Mouse (Mus musculus): ENCODE data around the gene 2900026A02Rik.

2900026A02Rik gene

DNA sequence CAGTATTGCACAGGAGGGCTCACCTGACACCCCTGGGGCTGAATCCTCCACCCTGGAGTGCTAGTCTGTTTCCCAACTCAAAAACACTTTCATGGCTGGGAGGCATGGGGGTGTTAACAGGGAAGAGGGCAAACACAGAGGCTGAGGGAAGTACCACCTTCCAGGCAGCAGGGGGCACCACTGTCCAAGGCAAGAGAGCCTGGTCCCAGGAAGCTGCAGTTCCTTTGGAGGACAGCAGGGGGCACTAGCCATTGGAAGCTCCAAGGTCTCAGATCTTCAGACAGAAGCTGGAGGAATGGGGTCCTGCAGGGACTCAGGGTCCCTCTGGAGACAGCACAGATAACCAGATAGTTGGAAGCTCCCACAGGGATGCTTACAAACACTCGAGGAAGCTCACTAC, 121.5 kb downstream of the 2900026A02Rik start:
- peak; percentile 70 for DNase-seq (ENCODE audit: low read depth, low spot score)

DNA sequence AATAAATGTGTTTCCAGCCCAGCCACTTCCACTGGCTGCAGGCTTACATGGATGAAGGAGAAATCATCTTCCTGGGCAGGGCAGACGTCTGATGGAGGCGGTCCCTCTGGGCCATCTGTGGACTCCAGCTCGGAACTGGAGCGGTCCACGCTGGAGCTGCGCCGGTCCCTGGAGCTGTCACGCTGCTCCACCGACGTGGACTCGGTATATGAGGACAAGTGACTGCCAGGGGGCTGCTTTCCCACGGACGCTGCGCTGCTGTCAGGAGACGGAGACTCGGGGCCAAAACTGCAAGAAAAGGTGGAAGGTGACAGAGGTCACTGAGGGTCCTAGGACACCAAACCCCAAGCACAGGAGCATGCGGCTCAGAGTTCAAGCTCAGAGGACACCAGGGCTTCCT, 123.5 kb downstream of the 2900026A02Rik start:
- no peak for DNase-seq (ENCODE audit: low read depth, low spot score)

DNA sequence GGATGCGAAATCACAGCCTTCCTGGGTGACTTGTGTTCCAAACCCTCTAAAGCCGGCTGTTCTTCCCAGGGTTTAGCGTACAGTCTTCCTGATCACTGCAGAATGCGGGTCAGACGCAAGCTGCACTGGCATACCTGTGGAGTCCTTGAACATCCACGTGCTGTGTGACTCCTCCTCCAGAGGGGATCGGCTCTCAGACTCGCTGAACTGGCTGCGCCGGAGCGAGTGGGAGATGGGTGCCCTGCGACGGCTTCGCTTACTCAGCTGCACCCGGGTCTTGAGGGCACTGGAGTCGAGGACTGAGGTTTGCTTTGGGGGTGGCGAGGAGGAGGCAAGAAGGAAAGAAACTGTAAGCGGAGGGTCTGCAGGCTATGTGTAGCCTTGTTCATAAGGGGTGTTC, 125.6 kb downstream of the 2900026A02Rik start:
- no peak for DNase-seq (ENCODE audit: low read depth, low spot score)

DNA sequence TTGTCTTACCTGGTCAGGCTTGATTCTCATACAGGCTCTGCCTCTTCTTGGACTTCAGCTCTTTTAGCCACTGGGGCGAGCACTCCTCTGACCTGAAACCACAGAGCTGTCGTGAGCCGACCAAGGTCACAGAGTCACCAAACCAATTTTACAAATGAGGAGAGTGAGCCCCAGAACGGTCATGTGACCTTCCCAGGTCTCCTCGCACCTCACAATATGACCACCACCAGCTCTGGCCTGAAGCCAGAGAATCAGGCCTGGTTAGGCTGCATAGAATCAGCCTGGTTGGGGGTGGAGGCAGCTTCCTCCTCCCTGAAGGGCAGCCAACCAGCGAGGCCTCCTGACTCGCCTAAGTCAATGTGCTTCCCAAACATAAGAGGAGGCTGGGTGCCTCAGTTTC, 128.6 kb downstream of the 2900026A02Rik start:
- no peak for DNase-seq (ENCODE audit: low read depth, low spot score)

DNA sequence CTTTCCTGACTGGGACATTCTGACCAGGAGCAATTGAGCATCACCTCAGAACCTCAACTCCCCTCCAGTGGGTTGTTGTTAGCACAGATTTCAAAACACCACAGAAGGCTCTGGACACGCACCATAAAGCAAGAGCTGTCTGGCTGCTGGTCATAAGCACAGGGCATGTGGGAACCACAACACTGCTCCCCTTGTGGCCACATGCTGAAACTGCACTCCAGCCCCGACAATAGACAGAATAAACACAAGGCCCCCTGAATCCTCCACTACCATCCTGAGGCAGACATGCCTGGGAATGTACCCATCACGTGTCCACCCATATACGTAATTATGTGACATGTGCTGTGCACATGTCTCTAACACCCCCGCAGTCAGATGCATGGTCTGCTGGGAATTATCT, 129.9 kb downstream of the 2900026A02Rik start:
- no peak for DNase-seq (ENCODE audit: low read depth, low spot score)

DNA sequence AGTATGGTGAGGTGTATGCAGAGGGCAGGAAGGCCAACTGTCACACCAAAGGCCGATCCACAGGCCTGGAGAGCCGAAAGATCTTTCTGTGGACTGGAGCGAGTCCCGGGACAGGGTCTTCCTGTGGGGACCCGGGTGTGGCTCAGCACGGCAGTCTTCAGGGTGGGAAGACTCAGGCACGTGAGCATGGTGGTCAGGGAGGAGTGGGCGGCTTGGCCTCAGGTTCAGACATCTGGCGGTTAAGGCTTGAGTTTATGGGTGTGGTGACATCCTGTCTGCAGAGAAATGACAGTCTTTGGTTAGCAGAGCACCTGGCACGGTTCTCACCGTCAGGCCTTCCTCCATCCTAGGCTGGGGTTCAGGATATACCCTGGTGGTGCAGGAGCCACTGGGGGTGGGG, 130.3 kb downstream of the 2900026A02Rik start:
- no peak for DNase-seq (ENCODE audit: low read depth, low spot score)

DNA sequence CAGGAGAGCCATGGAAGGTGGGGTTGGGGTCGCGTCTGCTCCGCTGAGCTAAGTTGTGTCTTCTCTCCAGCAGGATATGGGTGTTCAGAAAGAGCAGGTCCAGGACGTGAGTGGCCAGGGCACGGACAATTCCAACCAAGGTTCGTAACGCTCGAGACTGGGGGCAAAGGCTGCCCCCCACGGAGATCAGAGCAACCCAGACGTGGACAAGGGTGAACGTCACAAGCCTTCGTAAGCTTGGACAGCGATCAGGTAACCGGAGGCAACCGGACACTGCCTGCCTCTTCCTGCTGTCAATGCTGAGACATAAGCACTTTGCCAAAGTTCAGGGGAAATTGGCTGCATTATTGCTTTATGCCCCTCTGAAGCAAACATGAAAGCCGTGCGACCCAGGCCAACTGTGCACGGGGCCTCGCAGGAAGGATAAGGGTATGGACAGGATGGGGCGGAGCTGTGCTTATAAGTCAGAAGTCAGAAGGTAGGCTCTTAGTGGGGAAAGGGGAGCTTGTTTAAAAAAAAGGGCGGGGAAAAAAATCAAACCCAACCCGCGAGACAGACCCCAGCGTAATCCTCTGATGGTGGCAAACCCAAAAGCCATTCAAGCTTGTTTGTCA, 130.9 kb downstream of the 2900026A02Rik start:
- DNase-seq (ENCODE audit: low read depth, low spot score): no peak

DNA sequence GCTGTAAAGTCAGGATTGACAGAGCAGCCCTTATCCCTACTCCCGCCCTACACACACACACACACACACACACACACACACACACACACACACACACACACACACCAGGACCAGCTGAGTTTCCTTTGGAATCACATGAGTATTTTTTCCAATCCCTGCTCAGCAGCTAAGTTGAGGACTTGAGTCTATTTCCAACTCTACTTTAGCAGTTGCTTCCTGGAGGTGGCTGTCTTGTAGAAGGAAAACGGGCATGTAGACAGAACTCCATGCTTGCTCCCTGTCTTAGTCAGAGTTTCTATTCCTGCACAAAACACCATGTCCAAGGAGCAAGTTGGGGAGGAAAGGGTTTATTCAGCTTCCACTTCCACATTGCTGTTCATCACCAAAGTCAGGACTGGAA, 133.6 kb downstream of the 2900026A02Rik start:
- peak; percentile 56 for DNase-seq (ENCODE audit: low read depth, low spot score)

DNA sequence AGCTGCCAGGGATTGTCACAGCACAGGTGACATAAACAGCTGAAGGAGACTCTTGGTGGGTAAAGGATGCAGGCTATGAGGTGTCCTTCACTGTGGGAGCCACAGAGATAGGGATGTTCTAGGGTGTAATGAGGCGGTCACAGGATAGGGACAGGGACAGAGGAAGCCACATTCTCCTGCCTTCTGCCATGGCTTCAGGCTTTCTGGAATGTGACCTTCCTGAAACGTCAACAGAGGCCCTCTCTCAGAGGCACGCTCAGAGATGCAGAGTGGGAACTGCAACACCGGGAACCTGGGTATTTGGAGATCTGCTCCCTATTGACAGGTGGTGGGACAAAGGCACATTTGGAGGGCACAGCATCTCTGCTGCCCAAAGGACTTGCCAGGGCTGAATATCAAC, 134.0 kb downstream of the 2900026A02Rik start:
- no peak for DNase-seq (ENCODE audit: low read depth, low spot score)

DNA sequence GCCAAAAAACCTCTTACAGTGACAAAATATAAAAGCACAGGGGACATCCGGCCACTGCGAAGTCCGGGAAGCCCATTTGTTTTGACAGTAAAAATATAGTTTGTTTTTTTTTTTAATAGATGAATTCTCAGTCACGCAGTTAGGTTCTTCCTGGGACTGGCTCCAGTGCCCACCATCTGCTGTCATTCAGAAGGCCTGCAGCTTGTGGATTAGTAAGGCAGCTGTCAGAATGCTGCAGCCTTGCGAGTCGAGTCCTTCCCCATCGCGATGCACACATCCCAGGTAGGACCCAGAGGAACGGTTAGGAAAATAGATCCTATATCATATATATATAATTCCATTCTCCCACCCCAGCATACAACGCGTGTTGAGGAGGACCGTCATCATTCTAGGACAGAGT, 134.6 kb downstream of the 2900026A02Rik start:
- no peak for DNase-seq (ENCODE audit: low read depth, low spot score)

DNA sequence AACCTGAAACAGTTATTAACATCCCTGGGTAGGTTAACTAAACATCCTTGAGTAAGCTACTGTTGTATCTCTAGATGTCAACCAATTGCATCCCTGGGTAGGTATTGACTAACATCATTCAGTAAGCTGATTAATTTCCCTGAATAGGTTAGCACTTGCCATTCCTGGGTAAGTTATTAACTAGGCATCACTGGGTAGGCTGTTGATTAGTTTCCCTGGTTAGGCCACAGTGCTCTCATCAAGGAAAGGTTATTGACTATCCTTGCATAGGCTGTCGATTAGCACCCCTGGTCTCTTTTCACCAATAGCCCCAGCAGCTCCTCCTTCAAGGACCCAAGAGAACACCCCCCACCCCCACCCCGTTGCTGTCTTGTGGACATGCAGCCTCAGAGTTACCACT, 135.1 kb downstream of the 2900026A02Rik start:
- DNase-seq (ENCODE audit: low read depth, low spot score): no peak

DNA sequence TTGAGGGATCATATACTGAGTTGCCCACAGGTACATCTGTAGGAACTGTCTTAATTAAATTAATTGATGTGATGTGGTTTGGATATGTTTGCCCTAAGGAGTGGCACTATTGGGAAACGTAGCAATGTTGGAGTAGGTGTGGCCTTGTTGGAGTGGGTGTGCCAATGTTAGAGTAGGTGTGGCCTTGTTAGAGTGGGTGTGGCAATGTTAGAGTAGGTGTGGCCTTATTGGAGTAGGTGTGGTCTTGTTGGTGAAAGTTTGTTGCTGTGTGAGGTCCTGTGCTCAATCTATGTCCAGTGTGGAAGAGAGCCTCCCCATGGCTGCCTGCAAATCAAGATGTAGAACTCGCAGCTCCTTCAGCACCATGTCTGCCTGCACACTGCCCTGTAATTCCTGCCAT, 136.7 kb downstream of the 2900026A02Rik start:
- DNase-seq (ENCODE audit: low read depth, low spot score): no peak

DNA sequence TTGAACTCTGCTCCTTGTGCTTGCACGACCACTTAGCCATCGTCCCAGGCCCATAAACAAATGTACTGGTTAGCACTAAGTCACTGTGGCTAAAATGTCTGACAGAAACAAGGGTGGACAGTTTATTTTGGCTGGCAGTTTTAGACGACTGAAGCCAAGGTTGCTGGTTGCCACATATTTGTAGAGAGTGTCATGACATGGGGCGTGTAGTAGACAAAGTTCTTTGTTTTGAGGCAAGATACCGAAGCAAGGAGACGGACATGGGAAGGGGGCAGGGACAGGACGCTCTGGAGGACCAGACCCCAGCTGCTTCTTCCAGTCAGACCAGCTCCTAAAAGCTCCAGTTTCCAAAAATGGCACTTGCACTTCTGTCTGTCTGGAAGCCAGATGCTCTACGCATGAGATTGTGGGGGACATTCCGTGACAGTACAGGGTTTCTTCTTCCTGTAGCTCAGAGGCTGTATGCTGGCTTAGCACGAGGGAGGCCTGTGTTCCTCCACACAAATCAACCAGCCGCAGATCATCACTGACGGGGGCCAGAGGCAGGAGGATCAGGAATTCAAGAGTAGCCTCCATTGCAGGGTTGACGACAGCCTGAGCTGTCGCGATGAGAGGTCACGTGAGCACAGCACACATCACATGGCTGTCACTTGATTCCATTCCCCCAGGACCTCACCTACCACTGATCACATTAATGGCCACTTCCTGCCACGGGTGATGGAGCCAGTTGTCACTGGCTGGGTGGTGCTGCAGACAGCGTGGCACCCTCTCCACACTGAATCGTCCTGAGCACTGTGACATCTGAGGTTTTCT, 138.5 kb downstream of the 2900026A02Rik start:
- DNase-seq (ENCODE audit: low read depth, low spot score): no peak

DNA sequence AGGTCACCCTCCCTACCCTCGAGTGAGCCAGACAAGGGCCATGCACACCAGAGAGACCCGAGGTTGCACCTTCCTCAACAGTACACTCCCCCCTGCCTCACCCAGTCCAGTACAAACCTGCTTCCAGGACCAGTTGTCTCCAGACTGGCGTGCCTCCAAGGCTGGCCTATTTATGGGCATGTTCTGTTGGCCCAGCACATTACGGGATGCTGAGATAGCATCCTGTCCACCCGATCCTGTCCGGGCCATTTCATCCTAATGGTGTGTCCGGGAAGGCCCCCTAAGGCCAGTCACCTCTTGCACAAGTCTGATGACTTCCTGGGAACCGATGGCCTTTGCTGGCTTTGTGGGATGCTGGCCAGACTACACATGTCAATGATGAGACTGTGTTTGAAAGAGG, 139.6 kb downstream of the 2900026A02Rik start, which contains the start of gene Crybb3:
TSS of gene Crybb3 (minus strand) at position 146 of the 400 bp plus-strand sequence.
- no peak for DNase-seq (ENCODE audit: low read depth, low spot score)

DNA sequence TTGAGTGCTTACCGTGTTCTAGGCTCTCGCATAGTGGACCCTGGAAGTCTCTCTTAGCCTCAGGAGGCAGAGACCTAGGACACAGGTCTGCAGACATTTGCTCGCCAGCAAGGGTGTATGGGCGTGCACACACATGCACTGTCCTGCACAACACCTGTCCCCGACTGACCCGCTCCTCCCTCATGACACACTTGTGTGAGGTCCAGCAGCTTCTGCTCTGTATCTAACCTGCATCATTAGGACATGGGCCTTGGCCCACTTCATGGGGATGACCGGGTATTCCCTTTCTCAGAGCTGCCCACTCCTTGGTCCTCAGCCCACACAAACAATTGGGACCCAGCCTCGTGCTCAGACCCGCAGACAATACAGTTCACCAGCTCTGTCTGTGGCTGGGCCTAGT, 140.0 kb downstream of the 2900026A02Rik start:
- no peak for DNase-seq (ENCODE audit: low read depth, low spot score)

DNA sequence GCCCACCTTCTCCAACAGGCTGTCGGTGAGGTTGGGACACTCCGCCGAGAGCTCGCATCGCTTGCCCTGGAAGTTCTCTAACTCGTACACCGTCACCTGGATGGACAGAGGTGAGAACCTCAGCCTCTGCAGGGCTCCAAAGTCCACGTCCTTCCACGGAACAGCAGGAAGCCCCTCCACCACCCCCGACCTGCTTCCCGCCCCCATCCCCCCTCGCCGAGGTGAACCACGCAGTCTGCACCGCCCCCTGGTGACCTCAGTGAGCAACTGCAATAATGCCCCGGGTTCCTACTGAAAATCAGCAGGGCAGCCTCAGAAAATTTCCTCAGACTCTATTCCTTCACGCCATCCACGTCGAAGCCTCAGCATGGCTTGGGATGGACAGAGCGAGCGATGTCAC, 141.3 kb downstream of the 2900026A02Rik start:
- no peak for DNase-seq (ENCODE audit: low read depth, low spot score)

DNA sequence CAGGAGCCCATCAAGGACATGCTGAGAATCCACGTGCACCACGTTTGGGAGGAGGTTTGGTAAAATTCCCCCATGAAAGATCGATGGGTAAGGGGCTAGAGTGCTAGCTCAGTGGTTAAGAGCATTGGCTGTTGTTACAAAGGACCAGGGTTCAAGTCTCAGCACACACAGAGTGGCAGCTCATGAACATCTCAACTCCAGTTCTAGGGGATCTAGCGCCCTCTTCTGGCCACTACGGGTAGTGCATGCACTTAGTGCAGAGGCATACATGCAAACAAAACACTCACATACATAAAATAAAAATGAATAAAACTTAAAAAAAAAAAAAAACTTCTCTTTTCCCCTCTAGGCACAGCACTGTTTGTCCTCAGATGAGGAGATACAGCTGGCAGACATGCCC, 142.3 kb downstream of the 2900026A02Rik start:
- no peak for DNase-seq (ENCODE audit: low read depth, low spot score)

DNA sequence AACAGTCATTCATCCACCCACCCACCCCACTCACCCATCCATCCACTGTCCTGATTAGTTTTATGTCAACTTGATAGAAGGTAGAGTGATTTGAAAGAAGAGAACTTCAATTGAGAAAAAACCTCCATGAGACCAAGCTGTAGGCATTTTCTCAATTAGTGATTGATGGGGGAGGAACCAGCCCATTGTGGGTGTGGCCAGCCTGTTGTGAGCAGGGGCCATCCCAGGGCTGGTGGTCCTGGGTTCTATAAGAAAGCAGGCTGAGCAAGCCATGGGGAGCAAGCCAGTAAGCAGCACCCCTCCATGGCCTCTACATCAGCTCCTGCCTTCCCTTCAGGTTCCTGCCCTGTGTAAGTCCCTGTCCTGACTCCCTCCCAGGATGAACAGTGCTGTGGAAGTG, 151.0 kb downstream of the 2900026A02Rik start, which contains the start of gene Crybb2:
TSS of gene Crybb2 (minus strand) at position 101 of the 400 bp plus-strand sequence.
- no peak for DNase-seq (ENCODE audit: low read depth, low spot score)

DNA sequence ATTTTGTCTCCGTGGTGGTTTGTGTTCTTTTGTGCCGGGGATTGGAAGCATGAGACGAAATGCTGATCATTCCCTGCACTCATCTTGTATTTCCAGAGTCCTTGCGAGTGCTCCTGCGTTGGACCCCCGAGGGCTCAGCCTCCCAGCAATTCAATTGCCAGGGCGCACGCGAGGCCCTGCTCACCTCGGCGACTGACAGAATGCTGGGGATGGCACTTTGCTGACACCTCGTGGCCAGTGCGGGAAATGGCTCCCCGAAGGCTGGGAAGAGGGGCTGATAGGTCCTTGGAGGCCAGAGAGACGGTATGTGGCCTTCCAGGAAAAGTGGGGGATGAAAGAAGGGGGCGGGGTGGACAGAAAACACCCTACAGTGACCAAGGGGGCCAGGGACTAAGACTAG, 166.7 kb downstream of the 2900026A02Rik start:
- no peak for DNase-seq (ENCODE audit: low read depth, low spot score)

DNA sequence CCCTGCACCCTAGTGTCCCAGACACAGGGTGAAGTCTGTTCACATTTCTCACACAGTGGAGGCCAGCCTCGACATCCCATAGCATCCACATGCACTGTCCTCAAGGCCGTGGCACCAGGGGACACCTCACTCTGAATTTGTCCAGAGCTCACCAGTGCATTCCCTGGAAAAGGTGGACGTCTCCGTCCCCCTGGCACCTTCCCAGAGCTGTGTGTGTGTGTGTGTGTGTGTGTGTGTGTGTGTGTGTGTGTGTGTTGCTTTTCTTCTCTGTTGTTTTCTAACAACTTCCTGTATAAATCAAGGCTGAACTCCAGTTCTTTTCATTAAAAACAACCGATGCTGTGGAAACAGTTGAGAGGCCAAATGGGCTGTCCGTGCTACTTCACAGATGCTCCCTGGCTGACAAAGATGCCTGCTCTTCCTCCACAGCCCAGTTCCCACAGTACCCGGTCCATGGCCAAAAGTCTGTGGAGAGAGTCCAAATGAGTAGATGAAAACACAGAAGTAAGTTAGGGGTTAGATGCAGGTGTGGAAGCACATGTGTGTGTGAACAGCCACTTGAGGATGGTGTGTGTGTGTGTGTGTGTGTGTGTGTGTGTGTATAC, 170.4 kb downstream of the 2900026A02Rik start:
- DNase-seq (ENCODE audit: low read depth, low spot score): no peak

DNA sequence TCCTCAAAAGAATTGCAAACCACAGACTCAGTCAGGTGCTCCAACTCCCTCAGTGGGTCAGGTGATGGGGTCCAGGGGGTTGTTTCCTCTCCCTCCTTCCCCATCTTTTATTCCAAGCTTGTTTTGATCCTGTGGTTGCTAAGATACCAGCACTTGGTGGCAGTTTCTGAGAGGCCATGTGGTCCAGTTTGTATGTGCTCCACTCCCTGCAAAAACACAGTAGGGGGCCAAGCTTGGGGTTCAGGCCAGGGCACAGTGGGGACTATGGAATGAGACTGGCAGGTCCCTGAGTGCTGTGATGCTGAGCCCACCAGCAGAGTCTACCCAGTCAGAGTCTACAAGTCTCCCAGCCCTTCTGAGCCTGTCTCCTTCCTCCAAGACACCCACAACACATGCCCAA, 171.2 kb downstream of the 2900026A02Rik start:
- DNase-seq (ENCODE audit: low read depth, low spot score): no peak

DNA sequence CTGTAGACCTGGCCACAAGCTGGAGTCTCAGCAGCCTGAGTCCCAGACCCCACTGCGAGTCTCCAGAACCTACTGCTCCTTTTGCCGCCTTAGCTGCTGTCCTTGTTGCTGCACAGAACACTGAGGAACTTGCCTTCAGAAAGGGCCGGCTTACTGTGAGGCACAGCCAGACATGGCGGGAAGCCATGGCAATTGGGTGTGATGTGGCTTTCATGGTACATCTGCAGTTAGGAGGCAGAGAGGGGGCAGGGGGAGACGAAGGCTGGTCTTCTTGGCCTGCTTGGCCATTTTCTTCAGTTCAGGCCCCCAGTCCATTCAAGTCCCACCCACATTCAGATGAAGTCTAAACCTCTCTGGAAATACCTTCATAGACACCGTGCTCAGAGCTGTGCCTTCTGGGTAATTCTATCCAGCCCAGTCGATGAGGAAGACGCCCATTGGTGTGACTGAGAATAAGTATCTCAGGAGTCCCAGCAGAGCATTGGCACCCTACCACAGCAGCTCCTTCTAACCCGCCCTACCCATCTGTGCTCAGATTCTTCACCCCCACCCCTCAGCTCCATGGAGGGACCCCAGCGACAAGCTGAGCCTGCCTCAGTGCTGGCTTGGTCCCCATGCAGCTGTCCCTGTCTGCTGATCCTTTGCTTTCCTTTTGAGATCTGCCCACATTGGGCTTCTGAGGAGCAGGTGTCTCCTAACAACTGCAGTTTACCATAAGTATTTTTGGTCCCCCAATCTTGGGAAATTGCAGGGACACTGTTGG, 175.3 kb downstream of the 2900026A02Rik start:
- DNase-seq (ENCODE audit: low read depth, low spot score): peak; percentile 72
